In genomic region chr13:31518411-31518886, GRCm38 (mm10) we compare ENCODE assay signal across 8 mouse cellular contexts. TPM values are rescaled to one million over a fixed set of nuclear protein-coding genes. Genes with fewer than 3 reads are reported as not detected.
A peak's percentile ranks its signal among the peaks of the same experiment; 100 is the strongest.
DNase-seq lines count a peak whose midpoint lies in the region; ATAC-seq and TF ChIP-seq lines count a peak whose summit lies in the region.
"Had no signal": no experiment of that assay in that cellular context is flagged by ENCODE, and none has a peak within 500 bp of the region (broad histone marks: within the 10 kb centered on the region; RNA-seq: fewer than 3 reads in every experiment).

No protein-coding gene starts in this region.

- H3K4me2 ChIP-seq in liver, embryonic 12.5 days = no peak overlapping the region

- no peak overlapping the region for H3K9ac ChIP-seq in liver, embryonic 12.5 days

- intact Hi-C loops in heart, postnatal 10 days (cut with DNase I) = no loop called here

- 63% methylated on average over 10 of the region's 10 CpGs for WGBS in liver, embryonic 12.5 days (ENCODE audit: insufficient replicate concordance)

- H3K27me3 ChIP-seq in liver, embryonic 12.5 days (replicated peaks) = no peaks in the 10 kb centered on the region

- TF ChIP-seq POLR2A in brain, embryonic 14.5 days (IDR thresholded peaks at IDR 0.05; ENCODE audit: borderline replicate concordance, extremely low read depth, insufficient read depth, insufficient read length, poor library complexity, severe bottlenecking) = no peak

- H3K36me3 ChIP-seq in liver, embryonic 12.5 days = no peaks in the 10 kb centered on the region

- no peaks in the 10 kb centered on the region for H3K4me1 ChIP-seq in liver, embryonic 12.5 days

- TF ChIP-seq CTCF in brain, embryonic 14.5 days (IDR thresholded peaks at IDR 0.05; ENCODE audit: borderline replicate concordance, extremely low read depth, insufficient read depth, insufficient read length) = no peak

- no peaks in the 10 kb centered on the region for H3K9me3 ChIP-seq in liver, embryonic 12.5 days (replicated peaks)

- H3K27ac ChIP-seq in liver, embryonic 12.5 days = no peak overlapping the region

- no peak for ATAC-seq in liver, embryonic 12.5 days
- no peak for ATAC-seq in erythroblast, adult 5-6 weeks (replicated peaks; ENCODE audit: low FRiP score, poor library complexity, severe bottlenecking)

- peak; percentile 8 for DNase-seq in liver
- DNase-seq in brain, embryonic 14.5 days (ENCODE audit: low read depth) = peak; percentile 64
- DNase-seq in heart, postnatal 10 days = peak; percentile 65 to 70
- DNase-seq in lung, postnatal 10 days = peak; percentile 54
- DNase-seq in thymus, postnatal 25 days = no peak

- no peak overlapping the region for H3K4me3 ChIP-seq in liver, embryonic 12.5 days

RNA-seq across cellular contexts. Expression of gene Foxq1, which starts 37.5 kb away (rescaled TPM):
- polyA plus RNA-seq in liver, embryonic 12.5 days (2016; fragmentation: Nextera tagmentation; extraction: Ambion mirVana) = 0.07 and 0.10 TPM in 2 replicates
- 5.0 and 5.8 TPM in 2 replicates for polyA plus RNA-seq in brain, embryonic 14.5 days (2012; rRNA removed)
- under 1 TPM in 1 of 2 experiments, not detected in 1; 0.07 TPM for total RNA-seq in heart, postnatal 10 days (2021)
- not detected in 2 replicates for total RNA-seq in erythroblast, adult 5-6 weeks (2015; ENCODE audit: low replicate concordance)
- total RNA-seq in erythroblast, adult 5-6 weeks (2017; ENCODE audit: low replicate concordance) = not detected in 2 replicates

RNA-seq across cellular contexts. Expression of gene A530084C06Rik, which starts 40.7 kb away (rescaled TPM):
- polyA plus RNA-seq in liver, embryonic 12.5 days (2016; fragmentation: Nextera tagmentation; extraction: Ambion mirVana) = not detected in 2 replicates
- 0.46 and 0.68 TPM in 2 replicates for polyA plus RNA-seq in brain, embryonic 14.5 days (2012; rRNA removed)
- under 1 TPM in 1 of 2 experiments, not detected in 1; 0.07 TPM for total RNA-seq in heart, postnatal 10 days (2021)
- not detected in 2 replicates for total RNA-seq in erythroblast, adult 5-6 weeks (2015; ENCODE audit: low replicate concordance)
- total RNA-seq in erythroblast, adult 5-6 weeks (2017; ENCODE audit: low replicate concordance) = not detected in 2 replicates
- polyA plus RNA-seq: neural tube, embryonic 11.5 days had no signal
